Mouse (Mus musculus) small intestine, adult 2 months (tissue): ENCODE results near the gene Cyld.

Source experiments
- CTCF ChIP-seq: fragments of 200-500 bp; IDR thresholded peaks from 2 replicates; pipeline ENCODE4 v1.5.1; 2012; ENCODE audit warnings: low read depth, mild to moderate bottlenecking, control low read depth, inconsistent platforms, low read length, moderate library complexity, mixed read lengths; ENCODE audit not compliant: insufficient replicate concordance, insufficient read length; ENCODE audit errors: extremely low read depth
- POLR2A ChIP-seq: fragments of 200-500 bp; IDR thresholded peaks from 2 replicates; pipeline ENCODE4 v1.6.1; 2012; ENCODE audit warnings: low read depth, mild to moderate bottlenecking, control low read depth, inconsistent platforms, low read length, moderate library complexity

GRCm38 (mm10) chr8:88774593-88775297, 77.9 kb downstream of the Cyld start:
- TF ChIP-seq CTCF = no peak
- no peak for TF ChIP-seq POLR2A
